Mouse (Mus musculus): ENCODE measurements around the gene Arhgef28. TPM values are rescaled to one million over a fixed set of nuclear protein-coding genes. Genes with fewer than 3 reads are reported as not detected.

The Arhgef28 gene
- polyA plus RNA-seq, 2 experiments: 0.11 to 0.52 TPM

DNA sequence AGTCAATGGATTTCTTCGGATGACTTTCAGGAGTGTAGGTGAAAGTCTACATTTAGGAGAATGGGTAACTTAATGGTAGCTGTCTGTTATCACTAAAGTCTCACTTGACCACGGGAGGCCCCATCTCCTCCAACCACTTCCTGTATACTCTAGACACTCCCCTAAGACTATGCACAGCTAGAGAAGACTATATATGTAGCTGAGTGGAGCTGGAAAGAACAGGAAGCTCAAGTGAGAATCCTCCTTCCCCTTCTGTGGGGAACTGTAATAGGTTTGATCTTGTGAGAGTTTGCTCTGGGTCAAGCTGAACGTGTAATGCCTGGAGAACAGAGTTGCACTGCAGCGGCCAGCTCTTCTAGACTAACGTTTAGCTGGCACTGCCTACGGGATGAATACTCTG, 348.4 kb downstream of the Arhgef28 start:
- Histone ChIP-seq H3K4me3 (ENCODE audit: insufficient read depth in 1 of 2, low read depth in 2 of 2, low read length in 2 of 2) (no peak overlapping the region), H3K27me3 (ENCODE audit: control insufficient read depth, insufficient read depth, low read length) (no peaks in the 10 kb centered on the region), H3K4me1 (replicated peaks; ENCODE audit: control insufficient read depth in 2 of 2, insufficient read depth in 2 of 2, low read length in 1 of 2) (peaks cover 7 to 10% of the 10 kb centered on the region in 2 experiments; a peak in 3 of 4 replicates), H3K9me3 (ENCODE audit: control insufficient read depth, low read length) (no peaks in the 10 kb centered on the region), H3K27ac (no peak overlapping the region), H3K36me3 (replicated peaks; ENCODE audit: control insufficient read depth, insufficient read depth, low read depth) (no peaks in the 10 kb centered on the region), H3K4me2 (ENCODE audit: low read depth) (no peak overlapping the region), H3K9ac (replicated peaks) (no peak overlapping the region)
- peak in 1 of 3 experiments; percentile 14 for DNase-seq (ENCODE audit: low read depth in 3 of 3, low spot score in 3 of 3)
- 7% methylated on average over 6 of the region's 6 CpGs for WGBS (ENCODE audit: insufficient replicate concordance)
- TF ChIP-seq CTCF (IDR thresholded peaks at IDR 0.05; ENCODE audit: low read depth) (no peak), EP300 (IDR thresholded peaks at IDR 0.05; ENCODE audit: low read depth) (no peak)
- no peak for ATAC-seq (ENCODE audit: insufficient read depth)

DNA sequence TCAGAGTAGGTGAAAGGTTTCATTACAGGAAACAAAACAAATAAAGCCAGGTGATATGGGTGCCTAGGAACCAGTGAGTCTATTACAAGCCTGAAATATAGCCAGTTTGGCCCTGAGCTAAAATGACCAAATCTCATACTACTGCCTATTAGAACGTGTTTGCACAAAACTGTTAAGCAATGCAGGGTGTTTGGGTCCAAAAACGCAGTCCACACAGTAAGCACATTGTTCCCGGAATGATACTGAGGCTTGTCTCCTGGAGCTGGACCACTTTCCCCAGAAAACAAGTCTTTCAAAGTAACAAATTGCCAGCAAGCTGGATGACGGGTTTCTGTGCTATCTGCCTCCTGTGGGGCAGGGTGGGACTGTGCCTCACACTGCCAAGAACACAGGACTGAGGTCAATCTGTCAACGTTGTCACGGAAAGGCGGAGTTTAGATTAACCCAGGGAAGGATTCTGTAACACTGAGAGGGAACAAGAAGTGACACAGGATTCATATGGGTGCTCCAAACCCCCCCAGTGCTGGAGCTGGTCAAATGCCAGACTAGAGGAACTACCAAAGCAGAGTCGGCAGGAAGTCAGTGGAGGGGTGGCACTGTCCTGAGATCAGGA, 352.8 kb downstream of the Arhgef28 start:
- no peak for TF ChIP-seq EP300 (IDR thresholded peaks at IDR 0.05; ENCODE audit: low read depth)
- no peak for TF ChIP-seq CTCF (IDR thresholded peaks at IDR 0.05; ENCODE audit: low read depth)
- Histone ChIP-seq H3K9me3 (ENCODE audit: control insufficient read depth, low read length) (no peaks in the 10 kb centered on the region), H3K4me2 (ENCODE audit: low read depth) (no peak overlapping the region), H3K9ac (replicated peaks) (no peak overlapping the region), H3K4me1 (replicated peaks; ENCODE audit: control insufficient read depth in 2 of 2, insufficient read depth in 2 of 2, low read length in 1 of 2) (peaks cover 7 to 9% of the 10 kb centered on the region in 2 experiments; a peak in 3 of 4 replicates), H3K27ac (no peak overlapping the region), H3K4me3 (ENCODE audit: insufficient read depth in 1 of 2, low read depth in 2 of 2, low read length in 2 of 2) (no peak overlapping the region), H3K36me3 (replicated peaks; ENCODE audit: control insufficient read depth, insufficient read depth, low read depth) (no peaks in the 10 kb centered on the region), H3K27me3 (ENCODE audit: control insufficient read depth, insufficient read depth, low read length) (no peaks in the 10 kb centered on the region)
- ATAC-seq (ENCODE audit: insufficient read depth): no peak
- no peak for DNase-seq (ENCODE audit: low read depth in 3 of 3, low spot score in 3 of 3)
- 43% methylated on average over 8 of the region's 8 CpGs for WGBS (ENCODE audit: insufficient replicate concordance)

Other genes starting within 250 kb of the Arhgef28 start
- 4.8 and 6.1 TPM in 2 replicates for gene Utp15, start 56.6 kb upstream of the Arhgef28 start, polyA plus RNA-seq (2012; rRNA removed)
- 11.8 and 13.2 TPM in 2 replicates for gene Utp15, start 56.6 kb upstream of the Arhgef28 start, polyA plus RNA-seq (2014; fragmentation: Nextera tagmentation; extraction: Ambion mirVana)
- gene Ankra2, start 56.6 kb upstream of the Arhgef28 start, polyA plus RNA-seq (2012; rRNA removed): 6.7 and 10.0 TPM in 2 replicates
- 8.0 and 8.7 TPM in 2 replicates for gene Ankra2, start 56.6 kb upstream of the Arhgef28 start, polyA plus RNA-seq (2014; fragmentation: Nextera tagmentation; extraction: Ambion mirVana)
- gene Gm21976, start 73.4 kb upstream of the Arhgef28 start, polyA plus RNA-seq (2012; rRNA removed): not detected in 2 replicates
- not detected in 2 replicates for gene Gm21976, start 73.4 kb upstream of the Arhgef28 start, polyA plus RNA-seq (2014; fragmentation: Nextera tagmentation; extraction: Ambion mirVana)
- gene Btf3, start 110.6 kb upstream of the Arhgef28 start, polyA plus RNA-seq (2012; rRNA removed): 184 and 339 TPM in 2 replicates
- 398 and 401 TPM in 2 replicates for gene Btf3, start 110.6 kb upstream of the Arhgef28 start, polyA plus RNA-seq (2014; fragmentation: Nextera tagmentation; extraction: Ambion mirVana)
- gene Foxd1, start 147.8 kb upstream of the Arhgef28 start, polyA plus RNA-seq (2012; rRNA removed): under 0.01 TPM in 1 of 2 replicates, not detected in the other
- not detected in 2 replicates for gene Foxd1, start 147.8 kb upstream of the Arhgef28 start, polyA plus RNA-seq (2014; fragmentation: Nextera tagmentation; extraction: Ambion mirVana)

All from liver, embryonic 14.5 days (tissue).